Mouse (Mus musculus): Measurements from ENCODE around the gene Gpc3. TPM values are rescaled to one million over a fixed set of nuclear protein-coding genes. Genes with fewer than 3 reads are reported as not detected.

Gpc3 gene
- total and polyA plus RNA-seq, 3 experiments, result 11.9 to 14.8 (median 13.2) TPM

- intact Hi-C loops (cut with DNase I), result no loop called here
- no peak overlapping the region for H3K4me3 ChIP-seq
- 68% methylated on average over 7 of the region's 7 CpGs for WGBS
- H3K27ac ChIP-seq, result no peak overlapping the region
- TF ChIP-seq EP300 (IDR thresholded peaks at IDR 0.05; ENCODE audit: insufficient read depth, low read depth, low read length) (no peak), CTCF (IDR thresholded peaks at IDR 0.05) (no peak), POLR2A (IDR thresholded peaks at IDR 0.05; ENCODE audit: insufficient read depth, low read depth, low read length) (no peak)
- H3K4me1 ChIP-seq (ENCODE audit: control insufficient read depth, insufficient read depth, low read length), result no peaks in the 10 kb centered on the region
- H3K36me3 ChIP-seq (ENCODE audit: control insufficient read depth, insufficient read depth, low read length), result no peaks in the 10 kb centered on the region
- H3K79me2 ChIP-seq (replicated peaks; ENCODE audit: control insufficient read depth, insufficient read depth, low read length), result no peaks in the 10 kb centered on the region
- no peaks in the 10 kb centered on the region for H3K27me3 ChIP-seq (ENCODE audit: control insufficient read depth, insufficient read depth, low read length)
- H3K9ac ChIP-seq (ENCODE audit: low read depth, low read length), result no peak overlapping the region
- DNase-seq, result no peak
Measured at GRCm38 (mm10) chrX:52231984-52232383, 381.8 kb downstream of the Gpc3 start.

- Histone ChIP-seq H3K79me2 (replicated peaks; ENCODE audit: control insufficient read depth, insufficient read depth, low read length) (no peaks in the 10 kb centered on the region), H3K36me3 (ENCODE audit: control insufficient read depth, insufficient read depth, low read length) (no peaks in the 10 kb centered on the region), H3K4me1 (ENCODE audit: control insufficient read depth, insufficient read depth, low read length) (no peaks in the 10 kb centered on the region), H3K27me3 (ENCODE audit: control insufficient read depth, insufficient read depth, low read length) (no peaks in the 10 kb centered on the region), H3K4me3 (no peak overlapping the region), H3K27ac (no peak overlapping the region), H3K9ac (ENCODE audit: low read depth, low read length) (no peak overlapping the region)
- DNase-seq, result no peak
- intact Hi-C loops (cut with DNase I), result no loop called here
- TF ChIP-seq POLR2A (IDR thresholded peaks at IDR 0.05; ENCODE audit: insufficient read depth, low read depth, low read length), result no peak
- WGBS, result 72% methylated on average over 4 of the region's 4 CpGs
Measured at GRCm38 (mm10) chrX:52230711-52231110, 383.0 kb downstream of the Gpc3 start.

Small RNA genes lying within 50 kb of the gene (microRNA-seq; reads per million reads assigned to microRNA genes)
- gene Mir6384, result 0 reads per million in 2 experiments
- gene Mir717, result 0 reads per million in 2 experiments

Other genes with a start within 250 kb of the Gpc3 start
- gene Ccdc160, start 177.2 kb upstream of the Gpc3 start, total RNA-seq (2021), result under 1 TPM in 1 of 2 experiments, not detected in 1; 0.42 TPM
- 0.18 TPM in 1 of 2 replicates, not detected in the other for gene Ccdc160, start 177.2 kb upstream of the Gpc3 start, polyA plus RNA-seq (2012; rRNA removed)